Mouse (Mus musculus) forebrain, embryonic 14.5 days (tissue): ENCODE measurements around the gene Net1. TPM values are rescaled to one million over a fixed set of nuclear protein-coding genes. Genes with fewer than 3 reads are reported as not detected.
A peak's percentile ranks its signal among the peaks of the same experiment; 100 is the strongest.

Experiments
- ATAC-seq: fragments of 200-750 bp; cut with Nextera tagmentation; 2 replicates; pipeline ENCODE4 v1.8.0; 2017; ENCODE audit warnings: mild to moderate bottlenecking, moderate library complexity
- DNase-seq: peaks from one replicate; pipeline ENCODE4 v3.0.0-alpha.2; 2015; ENCODE audit warnings: low spot score
- H3K27ac ChIP-seq: fragments of 300-500 bp; sonication (generic); 2 replicates; pipeline ENCODE4 v1.5.1; 2014; ENCODE audit warnings: low read depth, mild to moderate bottlenecking, control low read depth, low read length, moderate library complexity
- H3K27me3 ChIP-seq: fragments of 300-500 bp; sonication (generic); replicated peaks from 2 replicates; pipeline ENCODE4 v1.6.1; 2014; ENCODE audit warnings: low read length, control low read depth, mixed read lengths; ENCODE audit not compliant: control insufficient read depth, insufficient read depth
- H3K36me3 ChIP-seq: fragments of 300-500 bp; sonication (generic); 2 replicates; pipeline ENCODE4 v1.6.1; 2014; ENCODE audit warnings: low read length, control low read depth; ENCODE audit not compliant: control insufficient read depth, insufficient read depth
- H3K4me1 ChIP-seq: fragments of 300-500 bp; sonication (generic); 2 replicates; pipeline ENCODE4 v1.6.1; 2014; ENCODE audit warnings: antibody characterized with exemption, low read length, control low read depth; ENCODE audit not compliant: control insufficient read depth, insufficient read depth
- H3K4me2 ChIP-seq: fragments of 300-500 bp; sonication (generic); 2 replicates; pipeline ENCODE4 v1.6.1; 2014; ENCODE audit warnings: mild to moderate bottlenecking, control low read depth, low read length
- H3K4me3 ChIP-seq: fragments of 300-500 bp; sonication (generic); 2 replicates; pipeline ENCODE4 v1.5.1; 2014; ENCODE audit warnings: low read depth, low read length, control low read depth
- H3K9ac ChIP-seq: fragments of 300-500 bp; sonication (generic); 2 replicates; pipeline ENCODE4 v1.6.1; 2014; ENCODE audit warnings: mild to moderate bottlenecking, low read length, control low read depth, moderate library complexity
- H3K9me3 ChIP-seq: fragments of 300-500 bp; sonication (generic); replicated peaks from 2 replicates; pipeline ENCODE4 v1.6.1; 2016; ENCODE audit warnings: low read length, control low read depth, mixed read lengths; ENCODE audit not compliant: control insufficient read depth
- WGBS: fragments of 180-500 bp; shearing (Covaris S2); extraction: QIAGEN DNeasy Blood & Tissue Kit; methylation state at CpG from one replicate; pipeline ENCODE4 v1.1.7; 2014; 5-methylcytosine and 5-hydroxymethylcytosine counted together
- polyA plus RNA-seq: library from polyadenylated mRNA; unstranded; fragments of >200 nt; fragmentation: Nextera tagmentation; extraction: Ambion mirVana; gene quantifications from 2 replicates; pipeline ENCODE4 v1.2.1, GENCODE M21; 2014

Net1 gene
- polyA plus RNA-seq, 1 experiment from 2014 or later, result 11.1 TPM

DNA sequence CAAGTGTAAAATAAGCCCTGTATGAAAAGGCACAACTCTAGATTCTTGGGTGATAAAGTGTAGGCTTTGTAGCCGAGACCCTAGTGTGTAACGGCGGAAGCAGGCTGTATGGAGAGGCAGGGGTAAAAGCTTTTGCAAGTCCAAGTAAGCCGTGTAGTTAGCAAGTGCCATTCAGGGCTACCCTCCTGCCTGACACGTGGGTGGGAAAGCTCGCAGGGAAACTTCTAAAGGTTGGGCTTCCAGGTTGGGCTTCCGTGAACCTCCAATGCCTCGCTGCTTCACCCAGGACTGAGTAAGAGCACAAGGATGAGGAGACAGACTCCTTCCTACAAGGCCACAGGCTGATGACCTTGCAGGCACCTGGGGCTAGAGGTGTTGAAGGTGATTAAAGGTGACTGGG is 23.5 kb downstream of the Net1 start:
- H3K4me2 ChIP-seq, result no peak overlapping the region
- no peaks in the 10 kb centered on the region for H3K4me1 ChIP-seq
- no peak overlapping the region for H3K27ac ChIP-seq
- H3K9me3 ChIP-seq, result no peaks in the 10 kb centered on the region
- no peak overlapping the region for H3K9ac ChIP-seq
- no peak for DNase-seq
- WGBS, result 79% methylated on average over 8 of the region's 8 CpGs
- H3K27me3 ChIP-seq, result no peaks in the 10 kb centered on the region
- ATAC-seq, result no peak
- no peak overlapping the region for H3K4me3 ChIP-seq
- H3K36me3 ChIP-seq, result no peaks in the 10 kb centered on the region

DNA sequence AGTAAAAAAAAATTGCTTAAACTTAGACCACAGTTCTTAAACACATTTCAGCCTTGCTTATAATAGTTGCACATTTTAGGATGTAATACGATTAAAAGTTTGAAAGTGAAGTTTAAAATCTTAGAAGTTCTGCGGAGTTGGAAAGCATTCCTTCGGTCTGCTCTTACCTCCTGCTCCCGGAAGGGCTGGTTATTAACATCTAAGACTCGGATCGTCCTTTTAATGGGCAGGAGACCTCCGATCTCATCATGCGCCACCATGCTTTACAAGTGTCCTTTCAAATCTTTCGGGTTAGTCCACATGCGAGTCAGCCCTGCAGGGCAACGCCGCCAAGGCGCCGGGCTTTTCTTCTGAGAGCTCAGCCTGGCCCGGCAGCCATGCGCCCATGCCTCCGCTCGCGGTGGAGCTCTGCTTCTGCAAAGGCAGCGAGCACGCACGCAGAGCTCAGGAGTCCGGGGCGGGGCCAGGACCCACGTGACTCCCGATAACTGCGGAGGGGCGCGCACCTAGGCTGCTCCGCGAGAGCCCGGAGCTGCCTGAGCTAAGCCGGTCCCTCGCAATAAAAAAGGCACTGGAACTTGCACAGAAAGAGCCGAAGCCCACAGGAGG is 24.8 kb downstream of the Net1 start:
- Histone ChIP-seq H3K36me3 (no peaks in the 10 kb centered on the region), H3K27ac (no peak overlapping the region), H3K9ac (peak overlapping the region; percentile 58), H3K4me3 (peak overlapping the region; percentile 44), H3K4me2 (peak overlapping the region; percentile 57), H3K4me1 (no peaks in the 10 kb centered on the region), H3K27me3 (no peaks in the 10 kb centered on the region), H3K9me3 (no peaks in the 10 kb centered on the region)
- under 1% methylated on average over 35 of the region's 35 CpGs for WGBS
- peak; percentile 93 for DNase-seq
- ATAC-seq, result peak; percentile 99

DNA sequence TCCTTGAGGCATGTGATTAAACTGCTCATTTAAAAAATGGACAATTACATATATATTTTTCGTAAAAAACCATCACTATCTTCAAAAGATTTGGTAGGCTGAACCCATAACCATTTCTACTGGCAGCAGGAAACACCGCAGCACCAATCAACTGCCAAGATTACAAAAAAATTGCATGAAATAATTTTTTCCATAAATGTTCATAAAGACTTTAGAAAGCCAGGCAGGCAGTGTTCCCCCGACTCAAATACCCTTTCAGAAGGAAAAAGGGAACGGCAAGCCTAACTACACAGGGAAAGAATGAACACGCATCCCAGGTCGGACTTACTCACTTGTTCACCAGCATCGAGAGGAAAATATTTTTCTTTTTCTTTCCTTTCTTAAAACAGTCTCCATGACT is 25.4 kb downstream of the Net1 start:
- H3K4me1 ChIP-seq, result no peaks in the 10 kb centered on the region
- H3K4me2 ChIP-seq, result peak overlapping the region; percentile 57
- 18% methylated on average over 7 of the region's 7 CpGs for WGBS
- no peak overlapping the region; the same call in 1 of the 2 replicates for H3K9ac ChIP-seq
- no peaks in the 10 kb centered on the region for H3K9me3 ChIP-seq
- peaks cover 3% of the 10 kb centered on the region; the same call in 1 of the 2 replicates for H3K36me3 ChIP-seq
- no peak overlapping the region for H3K27ac ChIP-seq
- no peaks in the 10 kb centered on the region for H3K27me3 ChIP-seq
- ATAC-seq, result no peak
- H3K4me3 ChIP-seq, result peak overlapping the region; percentile 44
- no peak for DNase-seq

DNA sequence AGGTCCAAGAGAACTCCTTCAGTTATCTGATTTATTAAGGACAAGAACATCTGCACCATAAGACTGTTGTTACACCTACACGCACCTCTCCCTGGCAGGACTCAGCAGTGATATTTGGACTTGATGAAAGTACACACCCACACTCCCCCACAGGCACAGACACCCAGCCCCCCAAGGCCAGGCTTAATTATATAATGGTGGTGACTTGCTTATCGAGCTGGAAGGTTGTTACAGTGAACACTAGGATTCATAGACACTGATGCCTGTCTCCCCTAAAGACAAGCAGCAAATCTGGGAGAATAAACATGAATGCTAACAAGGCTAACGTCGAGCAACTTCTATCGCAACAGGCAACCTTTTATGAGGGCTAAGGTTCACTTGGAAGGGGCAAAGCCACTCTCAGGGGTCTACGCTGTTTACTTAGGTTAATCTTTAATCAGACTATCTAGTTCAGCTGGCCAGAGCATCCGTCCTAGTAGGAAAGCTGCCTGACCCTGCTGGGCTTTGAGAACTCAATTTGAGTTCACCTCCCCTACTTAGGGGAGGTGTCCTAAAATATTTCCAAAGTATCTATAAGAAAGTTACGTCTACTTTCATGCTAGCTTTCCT is 26.4 kb downstream of the Net1 start:
- Histone ChIP-seq H3K4me1 (no peaks in the 10 kb centered on the region), H3K27ac (no peak overlapping the region), H3K9me3 (no peaks in the 10 kb centered on the region), H3K4me2 (no peak overlapping the region), H3K27me3 (no peaks in the 10 kb centered on the region), H3K9ac (no peak overlapping the region; the same call in 1 of the 2 replicates), H3K4me3 (no peak overlapping the region), H3K36me3 (peaks cover 13% of the 10 kb centered on the region; the same call in 1 of the 2 replicates)
- DNase-seq (no peak), ATAC-seq (no peak)
- WGBS, result 66% methylated on average over 8 of the region's 8 CpGs

DNA sequence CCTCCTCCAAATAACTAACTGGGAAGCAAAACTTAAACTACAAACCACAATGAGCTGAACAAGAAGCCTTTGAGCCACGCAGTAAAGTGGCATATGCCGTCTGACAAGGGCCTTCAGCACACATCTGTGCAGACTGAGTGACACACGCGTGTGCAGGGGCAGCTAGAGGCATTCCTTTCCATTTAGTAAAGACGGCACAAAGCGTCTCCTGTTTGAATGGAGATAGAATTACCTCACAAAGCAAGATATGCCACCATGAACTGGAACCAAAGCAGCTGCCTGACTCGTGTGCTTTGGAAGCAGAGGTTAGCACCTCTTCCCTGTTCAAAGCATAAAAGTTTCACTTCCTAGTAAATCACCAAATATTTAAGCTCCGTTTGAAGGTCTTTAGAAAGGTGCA is 28.0 kb downstream of the Net1 start:
- Histone ChIP-seq H3K4me2 (no peak overlapping the region), H3K9ac (no peak overlapping the region), H3K4me3 (no peak overlapping the region), H3K4me1 (no peaks in the 10 kb centered on the region), H3K27ac (no peak overlapping the region), H3K27me3 (no peaks in the 10 kb centered on the region), H3K9me3 (no peaks in the 10 kb centered on the region), H3K36me3 (peaks cover 23% of the 10 kb centered on the region; the same call in 1 of the 2 replicates)
- no peak for ATAC-seq
- WGBS, result 67% methylated on average over 8 of the region's 8 CpGs
- DNase-seq, result no peak

DNA sequence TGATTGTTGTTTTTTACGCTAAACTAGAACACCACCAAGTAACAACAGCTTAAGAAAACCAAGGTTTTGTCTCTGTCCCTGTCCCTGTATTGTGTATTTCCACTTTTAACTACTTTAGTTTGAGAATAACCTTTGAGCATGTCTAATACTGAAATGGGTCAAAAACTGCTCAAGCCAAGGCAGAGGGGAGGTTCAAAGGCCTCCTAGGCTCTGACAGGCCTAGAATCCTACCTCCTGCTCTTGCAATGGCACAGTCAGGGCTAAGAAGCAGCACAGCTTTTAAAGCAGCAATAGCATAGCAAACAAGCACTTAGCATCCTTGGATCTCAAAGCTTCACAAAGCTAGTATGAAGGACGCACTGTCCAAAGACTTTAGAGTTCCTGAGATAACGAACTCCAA is 28.9 kb downstream of the Net1 start:
- no peaks in the 10 kb centered on the region for H3K9me3 ChIP-seq
- no peak overlapping the region for H3K27ac ChIP-seq
- no peak overlapping the region for H3K9ac ChIP-seq
- no peak overlapping the region for H3K4me3 ChIP-seq
- no peaks in the 10 kb centered on the region for H3K4me1 ChIP-seq
- DNase-seq (no peak), ATAC-seq (no peak)
- H3K36me3 ChIP-seq, result peaks cover 29% of the 10 kb centered on the region; the same call in 1 of the 2 replicates
- 85% methylated on average over 3 of the region's 3 CpGs for WGBS
- H3K27me3 ChIP-seq, result no peaks in the 10 kb centered on the region
- H3K4me2 ChIP-seq, result no peak overlapping the region

DNA sequence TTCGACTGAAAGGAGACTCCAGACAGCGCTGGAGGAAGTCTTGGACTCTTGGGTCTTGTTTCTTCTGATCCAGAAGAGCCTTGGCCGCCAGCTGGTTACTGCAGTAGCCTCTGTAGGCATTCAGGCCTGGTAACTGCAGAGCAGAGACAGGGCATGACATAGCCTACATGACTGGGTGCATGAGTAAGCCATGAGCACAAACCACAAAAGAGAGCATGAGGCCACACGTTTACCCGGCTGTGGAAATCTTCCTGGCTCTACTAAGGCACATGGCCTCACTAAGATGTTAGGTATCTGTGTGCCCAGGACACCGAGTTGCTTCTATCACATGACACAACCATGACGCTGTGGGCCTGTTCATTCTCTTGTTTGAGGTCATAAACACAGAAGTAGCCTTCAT is 31.4 kb downstream of the Net1 start:
- no peak for DNase-seq
- no peak overlapping the region for H3K27ac ChIP-seq
- no peak for ATAC-seq
- no peak overlapping the region for H3K9ac ChIP-seq
- H3K4me3 ChIP-seq, result no peak overlapping the region
- H3K9me3 ChIP-seq, result no peaks in the 10 kb centered on the region
- no peaks in the 10 kb centered on the region for H3K27me3 ChIP-seq
- peaks cover 34% of the 10 kb centered on the region for H3K36me3 ChIP-seq
- WGBS, result 97% methylated on average over 7 of the region's 7 CpGs
- H3K4me1 ChIP-seq, result no peaks in the 10 kb centered on the region
- no peak overlapping the region for H3K4me2 ChIP-seq

DNA sequence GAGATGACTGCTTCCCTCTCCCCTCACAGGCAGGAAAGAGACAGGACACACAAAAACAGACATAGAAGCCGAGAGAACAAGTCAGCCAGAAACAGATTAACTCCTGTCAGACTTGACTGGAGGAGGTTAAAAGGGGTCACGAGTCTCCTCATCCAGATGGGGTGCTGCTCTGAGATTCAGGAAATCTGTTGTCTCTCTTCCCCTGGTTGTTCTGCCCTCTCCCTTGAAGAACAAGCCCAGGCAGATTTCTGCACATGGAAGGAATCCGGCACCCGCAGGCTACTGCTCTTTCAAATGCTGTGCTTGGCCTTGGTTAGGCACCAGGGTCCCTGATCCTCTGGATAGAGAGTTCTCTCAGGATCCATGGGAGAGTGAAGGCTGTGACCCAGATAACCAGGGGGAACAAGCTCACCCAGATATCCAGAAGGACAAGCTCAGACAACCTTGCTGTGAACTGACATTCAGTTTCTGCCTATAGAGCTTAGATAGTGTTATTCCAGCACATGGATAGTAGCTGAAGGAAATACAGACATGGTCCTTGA is 40.3 kb downstream of the Net1 start:
- ATAC-seq (no peak), DNase-seq (no peak)
- Histone ChIP-seq H3K9me3 (no peaks in the 10 kb centered on the region), H3K27me3 (no peaks in the 10 kb centered on the region), H3K36me3 (peaks cover 6% of the 10 kb centered on the region; the same call in 1 of the 2 replicates), H3K4me2 (no peak overlapping the region), H3K9ac (no peak overlapping the region), H3K4me1 (no peaks in the 10 kb centered on the region), H3K4me3 (no peak overlapping the region), H3K27ac (no peak overlapping the region)
- WGBS, result 57% methylated on average over 4 of the region's 4 CpGs

DNA sequence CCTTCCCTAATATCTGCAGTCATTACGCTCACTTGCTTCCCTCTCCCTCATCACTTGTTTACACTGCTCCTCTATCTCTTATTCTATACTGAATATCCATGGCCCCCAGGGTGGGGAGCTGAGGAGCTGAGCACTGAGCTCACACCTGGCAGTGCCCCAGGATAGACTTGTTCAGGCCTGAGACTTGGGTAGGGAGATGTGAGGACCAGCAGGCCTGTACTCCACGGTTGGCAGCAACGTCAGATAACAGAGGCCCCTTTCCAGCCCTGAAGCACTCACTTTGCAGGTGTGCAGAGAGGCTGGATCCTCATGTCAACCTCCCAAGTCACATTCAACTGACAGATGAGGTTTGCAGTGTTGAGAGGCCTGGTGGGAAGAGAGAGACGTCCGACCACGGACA is 40.8 kb downstream of the Net1 start:
- H3K9me3 ChIP-seq, result no peaks in the 10 kb centered on the region
- H3K4me1 ChIP-seq, result no peaks in the 10 kb centered on the region
- DNase-seq, result no peak
- no peak overlapping the region for H3K4me3 ChIP-seq
- no peak for ATAC-seq
- H3K9ac ChIP-seq, result no peak overlapping the region
- H3K27ac ChIP-seq, result no peak overlapping the region
- H3K36me3 ChIP-seq, result peaks cover 6% of the 10 kb centered on the region; the same call in 1 of the 2 replicates
- no peaks in the 10 kb centered on the region for H3K27me3 ChIP-seq
- no peak overlapping the region for H3K4me2 ChIP-seq
- 84% methylated on average over 6 of the region's 6 CpGs for WGBS
